Mouse (Mus musculus) heart, postnatal 4 days (tissue): Measurements from ENCODE around the gene Maml2. TPM values are rescaled to one million over a fixed set of nuclear protein-coding genes. Genes with fewer than 3 reads are reported as not detected.
A peak's percentile ranks its signal among the peaks of the same experiment; 100 is the strongest.
"Not testable (repeated sequence)": the region's sequence is repeated elsewhere in the genome, so short reads cannot be mapped to it uniquely, and the experiment has no call there.

Source experiments
- DNase-seq: peaks from one replicate; pipeline ENCODE4 v3.0.0; 2021
- total RNA-seq, 2 experiments: library from RNA; stranded (reverse); gene quantifications; 2 replicates each; pipeline ENCODE4 v1.2.3; 2021

Gene Maml2
- total RNA-seq, 2 experiments from 2014 or later = 11.9 to 13.2 TPM

- peak; percentile 41 for DNase-seq
Measured at GRCm38 (mm10) chr9:13681581-13682038, 383.9 kb downstream of the Maml2 start.

GRCm38 (mm10) chr9:13684327-13684934 lies 386.7 kb downstream of the Maml2 start:
- no peak for DNase-seq

- peak; percentile 23 for DNase-seq
Measured at GRCm38 (mm10) chr9:13686977-13687659, 389.4 kb downstream of the Maml2 start.

- no peak for DNase-seq
Measured at GRCm38 (mm10) chr9:13688997-13689396, 391.2 kb downstream of the Maml2 start.

GRCm38 (mm10) chr9:13690321-13690720 lies 392.6 kb downstream of the Maml2 start:
- no peak for DNase-seq

GRCm38 (mm10) chr9:13693693-13694284 lies 396.0 kb downstream of the Maml2 start:
- DNase-seq = no peak

- DNase-seq = peak; percentile 43
Measured at GRCm38 (mm10) chr9:13694293-13694692, 396.5 kb downstream of the Maml2 start.

GRCm38 (mm10) chr9:13697041-13697811 lies 399.5 kb downstream of the Maml2 start:
- DNase-seq = no peak

GRCm38 (mm10) chr9:13697869-13698268 lies 400.1 kb downstream of the Maml2 start:
- DNase-seq = no peak

GRCm38 (mm10) chr9:13699061-13699780 lies 401.5 kb downstream of the Maml2 start:
- DNase-seq = no peak

- DNase-seq = no peak
Measured at GRCm38 (mm10) chr9:13699781-13700116, 402.0 kb downstream of the Maml2 start.

- no peak for DNase-seq
Measured at GRCm38 (mm10) chr9:13701773-13702172, 404.0 kb downstream of the Maml2 start.

GRCm38 (mm10) chr9:13703100-13703499 lies 405.3 kb downstream of the Maml2 start:
- DNase-seq = peak; percentile 44

GRCm38 (mm10) chr9:13704917-13705316 lies 407.2 kb downstream of the Maml2 start:
- no peak for DNase-seq

GRCm38 (mm10) chr9:13707066-13707555 lies 409.4 kb downstream of the Maml2 start:
- DNase-seq = no peak

- DNase-seq = no peak
Measured at GRCm38 (mm10) chr9:13709436-13709835, 411.7 kb downstream of the Maml2 start.

GRCm38 (mm10) chr9:13715891-13716290 lies 418.1 kb downstream of the Maml2 start:
- not testable (repeated sequence) for DNase-seq

GRCm38 (mm10) chr9:13716316-13717099 lies 418.8 kb downstream of the Maml2 start:
- peak; percentile 87 for DNase-seq

- DNase-seq = no peak
Measured at GRCm38 (mm10) chr9:13748404-13748797, 450.6 kb downstream of the Maml2 start, which contains the start of gene Mtmr2. Gene Mtmr2 (plus strand): TSS chr9:13748410.

- peak; percentile 97 for DNase-seq
Measured at GRCm38 (mm10) chr9:13748798-13749674, 451.3 kb downstream of the Maml2 start.
